Mouse (Mus musculus) embryonic fibroblast, embryonic 13.5 days (primary cell): ENCODE results near the gene Rtca. TPM values are rescaled to one million over a fixed set of nuclear protein-coding genes. Genes with fewer than 3 reads are reported as not detected.

ENCODE experiments used
- H3K27ac ChIP-seq: 2 replicates; pipeline ENCODE4 v1.5.1; 2012; ENCODE audit warnings: low read length, control low read depth, inconsistent platforms; ENCODE audit not compliant: insufficient read depth
- H3K4me1 ChIP-seq: 2 replicates; pipeline ENCODE4 v1.6.1; 2011; ENCODE audit warnings: low read length; ENCODE audit not compliant: control insufficient read depth, insufficient read depth
- H3K4me3 ChIP-seq: 2 replicates; pipeline ENCODE4 v1.5.1; 2011; ENCODE audit warnings: mild to moderate bottlenecking, control low read depth, low read length; ENCODE audit not compliant: insufficient read depth
- CTCF ChIP-seq: IDR thresholded peaks from 2 replicates; pipeline ENCODE4 v1.5.1; 2011; ENCODE audit warnings: mild to moderate bottlenecking, control low read depth, low read length, moderate library complexity, borderline replicate concordance; ENCODE audit not compliant: insufficient read depth
- POLR2A ChIP-seq: IDR thresholded peaks from 2 replicates; pipeline ENCODE4 v1.6.1; 2011; ENCODE audit warnings: low read depth, mild to moderate bottlenecking, control low read depth, low read length, moderate library complexity
- polyA plus RNA-seq: library from polyadenylated mRNA; stranded (reverse); fragments of >200 nt; gene quantifications from 2 replicates; pipeline ENCODE4 v1.2.4, GENCODE M21; 2011; ENCODE audit warnings: low read depth; ENCODE audit not compliant: missing spikeins, insufficient read length

Gene Rtca
- polyA plus RNA-seq, 1 experiment, result 45.1 TPM

DNA sequence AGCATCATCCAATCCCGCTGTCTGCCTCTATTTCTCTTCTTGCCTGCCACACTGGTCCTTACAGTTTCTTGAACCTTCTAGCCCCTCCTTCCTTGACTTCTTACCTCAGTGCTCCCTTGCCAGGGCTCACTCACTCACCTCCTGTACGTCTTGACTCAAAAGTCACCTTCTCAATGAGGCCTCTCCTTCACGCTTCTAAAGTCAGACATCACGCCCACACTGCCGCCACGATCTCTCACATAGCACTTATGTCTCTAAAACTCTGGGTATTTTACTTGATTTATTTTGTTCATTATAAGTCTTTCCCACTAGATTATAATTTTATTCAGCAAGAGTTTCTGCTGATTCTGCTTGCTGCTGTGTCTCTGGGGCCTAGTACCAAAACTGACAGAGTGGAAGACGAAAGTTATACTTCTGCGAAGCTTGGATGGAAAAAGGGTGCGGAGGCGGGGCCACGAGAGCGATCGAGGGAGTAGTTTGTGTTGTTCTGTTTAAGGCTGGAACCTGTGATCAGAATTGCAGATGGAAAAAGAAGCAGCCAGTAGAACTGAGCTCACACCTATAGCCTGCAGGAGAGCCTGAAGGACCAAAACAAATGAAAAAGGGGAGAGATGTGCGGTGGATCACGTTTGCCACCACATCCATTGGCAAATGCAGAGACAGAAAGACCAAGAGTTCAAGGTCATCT is 66.3 kb downstream of the Rtca start:
- TF ChIP-seq POLR2A (no peak), CTCF (no peak)
- no peaks in the 10 kb centered on the region for H3K4me1 ChIP-seq
- no peak overlapping the region for H3K27ac ChIP-seq
- H3K4me3 ChIP-seq, result no peak overlapping the region

DNA sequence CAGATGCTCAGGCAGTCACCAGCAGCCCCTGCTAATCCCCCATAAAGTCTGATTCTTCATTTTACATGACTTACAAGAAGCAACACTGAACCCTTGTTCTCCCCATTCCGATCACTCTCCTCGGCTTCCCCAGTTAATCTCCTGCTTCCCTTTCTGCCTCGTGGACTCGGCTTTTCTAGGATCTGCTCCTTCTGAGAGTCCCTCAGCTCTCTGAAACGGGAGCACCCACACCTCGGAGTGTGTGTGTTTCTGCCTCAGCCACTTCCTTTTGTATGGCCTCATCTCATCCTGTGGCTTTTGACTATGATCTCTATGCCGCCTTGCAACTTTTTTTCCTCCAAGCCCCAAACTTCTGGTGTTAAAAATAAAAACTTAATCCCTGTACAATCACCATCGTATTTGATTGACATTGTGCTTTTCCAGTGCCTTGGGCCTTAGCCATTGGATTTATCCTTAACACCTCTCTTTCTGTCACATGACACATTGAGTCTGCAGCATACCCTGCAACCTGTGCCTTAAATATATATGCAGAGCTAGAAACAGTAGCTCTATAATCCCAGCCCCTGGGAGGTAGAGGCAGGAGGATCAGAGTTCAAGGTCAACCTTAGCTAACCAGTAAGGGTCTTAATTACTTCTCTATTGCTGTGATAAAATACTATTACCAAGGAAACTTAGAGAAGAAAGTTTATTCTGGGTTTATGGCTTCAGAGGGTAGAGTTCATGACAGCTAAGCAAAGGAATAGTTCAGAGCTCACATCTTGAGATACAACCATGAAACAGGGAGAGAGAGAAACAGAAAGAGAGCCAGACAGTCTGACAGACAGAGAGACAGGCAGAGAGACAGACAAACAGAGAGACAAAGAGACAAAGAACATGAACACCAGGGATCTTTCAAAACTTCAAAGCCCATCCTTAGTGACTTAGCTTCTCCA is 67.7 kb downstream of the Rtca start:
- Histone ChIP-seq H3K27ac (no peak overlapping the region), H3K4me1 (no peaks in the 10 kb centered on the region), H3K4me3 (no peak overlapping the region)
- no peak for TF ChIP-seq CTCF
- no peak for TF ChIP-seq POLR2A

Other genes starting within 250 kb of the Rtca start
- gene Cdc14a, start 84.2 kb downstream of the Rtca start, polyA plus RNA-seq, result 2.5 and 2.6 TPM in 2 replicates
- 22.0 and 22.8 TPM in 2 replicates for gene Dbt, start 4.9 kb upstream of the Rtca start, polyA plus RNA-seq
- gene Lrrc39, start 54.8 kb upstream of the Rtca start, polyA plus RNA-seq, result 0.43 TPM in 1 of 2 replicates, not detected in the other
- 11.5 and 14.6 TPM in 2 replicates for gene Sass6, start 86.8 kb upstream of the Rtca start, polyA plus RNA-seq
- 19.0 and 21.2 TPM in 2 replicates for gene Trmt13, start 106.4 kb upstream of the Rtca start, polyA plus RNA-seq
- 41.4 and 45.4 TPM in 2 replicates for gene Mfsd14a, start 154.5 kb upstream of the Rtca start, polyA plus RNA-seq
- gene Gm43191, start 173.1 kb upstream of the Rtca start, polyA plus RNA-seq, result not detected in 2 replicates
- 18.7 and 23.7 TPM in 2 replicates for gene Slc35a3, start 204.6 kb upstream of the Rtca start, polyA plus RNA-seq